Mouse (Mus musculus) neural tube, embryonic 14.5 days (tissue): ENCODE measurements around the gene Fbxw11. TPM values are rescaled to one million over a fixed set of nuclear protein-coding genes. Genes with fewer than 3 reads are reported as not detected.

Experiments used
- ATAC-seq: fragments of 200-750 bp; cut with Nextera tagmentation; 2 replicates; pipeline ENCODE4 v1.8.0; 2017; ENCODE audit warnings: low read depth, mild to moderate bottlenecking, moderate TSS enrichment, moderate library complexity
- H3K27ac ChIP-seq: fragments of 300-500 bp; sonication (generic); 2 replicates; pipeline ENCODE4 v1.5.1; 2014; ENCODE audit warnings: low read depth, mild to moderate bottlenecking, control low read depth, low read length, moderate library complexity, mixed read lengths
- H3K27me3 ChIP-seq: fragments of 300-500 bp; sonication (generic); 2 replicates; pipeline ENCODE4 v1.6.1; 2014; ENCODE audit warnings: low read length; ENCODE audit not compliant: control insufficient read depth, insufficient read depth
- H3K36me3 ChIP-seq: fragments of 300-500 bp; sonication (generic); 2 replicates; pipeline ENCODE4 v1.6.1; 2014; ENCODE audit warnings: low read length, mixed read lengths; ENCODE audit not compliant: control insufficient read depth, insufficient read depth
- H3K4me1 ChIP-seq: fragments of 300-500 bp; sonication (generic); 2 replicates; pipeline ENCODE4 v1.6.1; 2014; ENCODE audit warnings: low read length; ENCODE audit not compliant: control insufficient read depth, insufficient read depth
- H3K4me2 ChIP-seq: fragments of 300-500 bp; sonication (generic); 2 replicates; pipeline ENCODE4 v1.6.1; 2014; ENCODE audit warnings: mild to moderate bottlenecking, low read depth, low read length, control low read depth
- H3K4me3 ChIP-seq: fragments of 300-500 bp; sonication (generic); 2 replicates; pipeline ENCODE4 v1.5.1; 2014; ENCODE audit warnings: low read depth, low read length, control low read depth, mixed read lengths
- H3K9ac ChIP-seq: fragments of 300-500 bp; sonication (generic); replicated peaks from 2 replicates; pipeline ENCODE4 v1.6.1; 2014; ENCODE audit warnings: low read depth, mild to moderate bottlenecking, control low read depth, low read length, mixed read lengths
- H3K9me3 ChIP-seq: fragments of 300-500 bp; sonication (generic); 2 replicates; pipeline ENCODE4 v1.6.1; 2016; ENCODE audit warnings: low read length; ENCODE audit not compliant: control insufficient read depth
- WGBS: fragments of 180-500 bp; shearing (Covaris S2); extraction: QIAGEN DNeasy Blood & Tissue Kit; methylation state at CpG from one replicate; pipeline ENCODE4 v1.1.7; 2014; 5-methylcytosine and 5-hydroxymethylcytosine counted together
- polyA plus RNA-seq: library from polyadenylated mRNA; unstranded; fragments of >200 nt; fragmentation: Nextera tagmentation; extraction: Ambion mirVana; gene quantifications from 2 replicates; pipeline ENCODE4 v1.2.1, GENCODE M21; 2014

The Fbxw11 gene
- polyA plus RNA-seq, 1 experiment from 2014 or later: 109 TPM

DNA sequence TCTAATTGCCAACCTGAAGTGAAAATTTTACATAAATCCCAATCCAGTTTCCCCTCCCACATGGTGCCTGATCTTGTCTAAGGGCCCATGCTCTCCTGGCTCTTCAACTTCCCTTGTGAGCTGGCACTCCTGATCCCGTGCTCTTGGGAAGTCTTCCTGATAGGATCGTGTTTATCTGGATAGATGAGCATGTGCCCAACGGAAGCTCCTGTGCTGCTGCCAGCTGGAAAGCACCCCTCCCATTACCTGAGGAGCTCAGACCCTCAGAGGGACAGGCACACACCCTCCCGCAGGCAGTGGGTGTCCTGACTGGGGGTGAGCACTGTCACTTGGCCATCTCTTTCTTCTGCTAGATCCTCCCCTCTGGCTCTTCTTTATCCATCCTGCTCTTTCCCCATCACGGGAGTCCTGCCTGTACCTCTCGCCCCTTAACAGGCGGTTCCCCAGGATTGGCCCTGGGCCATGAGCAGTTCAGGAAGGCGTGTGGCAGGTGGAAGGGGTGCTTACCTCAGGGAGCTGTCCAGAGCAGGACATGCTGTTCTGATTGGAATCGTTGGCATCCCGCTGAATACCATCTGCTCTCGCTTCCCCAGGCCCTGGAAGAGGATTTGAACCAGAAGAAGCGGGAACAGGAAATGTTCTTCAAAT is 20.6 kb upstream of the Fbxw11 start:
- 0 out of 2 replicates have a peak, but pooled peaks cover 3% of the 10 kb centered on the region for H3K4me1 ChIP-seq
- H3K27me3 ChIP-seq: no peaks in the 10 kb centered on the region
- H3K27ac ChIP-seq: no peak overlapping the region
- no peak overlapping the region for H3K4me2 ChIP-seq
- 82% methylated on average over 12 of the region's 12 CpGs for WGBS
- H3K36me3 ChIP-seq: no peaks in the 10 kb centered on the region
- H3K9ac ChIP-seq: no peak overlapping the region
- no peak for ATAC-seq
- no peak overlapping the region for H3K4me3 ChIP-seq
- H3K9me3 ChIP-seq: no peaks in the 10 kb centered on the region

DNA sequence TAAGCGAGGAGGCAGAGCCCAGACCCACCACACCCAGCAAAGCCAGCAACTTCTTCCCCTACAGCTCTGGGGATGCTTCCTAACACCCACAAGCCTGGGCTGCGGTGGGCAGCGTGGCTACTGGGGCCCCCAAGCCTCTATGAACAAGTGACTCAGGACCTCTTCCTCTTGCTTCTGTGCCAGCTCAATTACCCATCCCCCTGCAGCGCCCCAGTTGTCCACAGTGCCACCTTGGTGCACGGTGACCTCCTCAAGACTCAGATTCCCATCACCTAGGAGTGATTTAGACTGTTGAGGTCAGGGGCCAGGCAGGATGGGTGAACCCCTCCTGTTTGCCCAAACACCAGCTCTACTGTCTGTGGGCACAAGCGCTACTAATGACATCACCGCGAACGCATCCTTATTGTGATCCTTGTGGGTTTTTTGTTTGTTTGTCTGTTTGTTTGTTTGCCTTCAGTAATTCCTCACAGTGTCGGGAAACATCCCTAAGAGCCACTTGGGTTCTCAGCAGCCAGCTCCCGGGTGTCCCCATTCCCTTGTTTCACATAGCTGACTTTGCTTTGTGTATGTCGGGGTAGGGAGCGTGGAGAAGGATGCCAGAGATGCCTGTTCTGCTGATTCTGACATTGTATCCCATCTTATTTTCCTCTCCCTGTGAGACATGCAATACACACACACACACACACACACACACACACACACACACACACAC is 19.9 kb upstream of the Fbxw11 start:
- 80% methylated on average over 13 of the region's 13 CpGs for WGBS
- Histone ChIP-seq H3K27me3 (no peaks in the 10 kb centered on the region), H3K36me3 (no peaks in the 10 kb centered on the region), H3K9me3 (no peaks in the 10 kb centered on the region), H3K4me2 (no peak overlapping the region), H3K4me1 (0 out of 2 replicates have a peak, but pooled peaks cover 3% of the 10 kb centered on the region), H3K27ac (no peak overlapping the region), H3K4me3 (no peak overlapping the region), H3K9ac (no peak overlapping the region)
- no peak for ATAC-seq

DNA sequence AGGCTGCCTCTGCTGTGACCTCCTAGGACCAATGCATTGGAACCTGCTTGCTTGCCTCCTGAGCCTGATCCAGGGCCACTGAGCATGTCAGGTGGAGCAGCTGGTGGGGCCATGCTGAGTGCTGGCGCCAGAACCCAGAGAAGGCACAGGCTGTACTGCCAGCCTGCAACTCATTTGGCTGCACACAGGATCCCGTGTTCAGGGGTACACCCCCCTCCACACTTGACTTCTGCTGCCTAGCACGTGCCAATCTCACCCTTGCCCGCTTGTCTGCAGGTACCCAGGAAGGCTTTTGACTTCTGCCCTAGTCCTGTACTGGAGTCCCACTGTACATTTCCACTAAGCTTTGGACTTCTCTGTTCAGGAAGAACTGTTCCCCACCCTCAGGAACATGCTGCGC is 19.3 kb upstream of the Fbxw11 start:
- Histone ChIP-seq H3K9ac (no peak overlapping the region), H3K27ac (no peak overlapping the region)
- ATAC-seq: no peak

DNA sequence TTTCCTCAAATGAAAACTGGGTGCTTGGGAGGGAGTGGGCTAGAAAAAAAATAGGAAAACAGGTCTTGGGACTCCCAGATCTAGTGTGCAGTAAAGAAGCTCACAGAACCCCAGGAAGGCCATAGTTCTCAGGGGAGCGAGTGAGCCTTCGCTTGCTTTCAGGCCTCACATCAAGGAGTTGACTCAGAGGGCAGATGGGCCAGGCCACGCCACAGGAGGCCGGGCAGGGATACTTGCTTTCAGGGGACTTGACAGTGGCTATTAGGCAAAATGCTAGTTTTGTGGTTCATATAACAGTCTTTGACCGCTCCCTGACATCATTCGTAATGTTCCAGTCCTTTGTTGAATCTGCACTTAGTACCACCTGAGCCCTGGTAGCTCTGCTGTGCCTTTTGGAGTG is 18.6 kb upstream of the Fbxw11 start:
- H3K4me2 ChIP-seq: no peak overlapping the region
- 0 out of 2 replicates have a peak, but pooled peaks cover 3% of the 10 kb centered on the region for H3K4me1 ChIP-seq
- WGBS: 72% methylated on average over 6 of the region's 6 CpGs
- H3K9ac ChIP-seq: no peak overlapping the region
- ATAC-seq: no peak
- H3K36me3 ChIP-seq: no peaks in the 10 kb centered on the region
- H3K4me3 ChIP-seq: no peak overlapping the region
- no peaks in the 10 kb centered on the region for H3K27me3 ChIP-seq
- no peaks in the 10 kb centered on the region for H3K9me3 ChIP-seq
- no peak overlapping the region for H3K27ac ChIP-seq

More for the DNA sequence above, 19.3 kb upstream of the Fbxw11 start:
- H3K4me2 ChIP-seq: no peak overlapping the region
- no peaks in the 10 kb centered on the region for H3K27me3 ChIP-seq
- 0 out of 2 replicates have a peak, but pooled peaks cover 3% of the 10 kb centered on the region for H3K4me1 ChIP-seq
- H3K9me3 ChIP-seq: no peaks in the 10 kb centered on the region
- 79% methylated on average over 5 of the region's 5 CpGs for WGBS
- H3K36me3 ChIP-seq: no peaks in the 10 kb centered on the region
- no peak overlapping the region for H3K4me3 ChIP-seq

DNA sequence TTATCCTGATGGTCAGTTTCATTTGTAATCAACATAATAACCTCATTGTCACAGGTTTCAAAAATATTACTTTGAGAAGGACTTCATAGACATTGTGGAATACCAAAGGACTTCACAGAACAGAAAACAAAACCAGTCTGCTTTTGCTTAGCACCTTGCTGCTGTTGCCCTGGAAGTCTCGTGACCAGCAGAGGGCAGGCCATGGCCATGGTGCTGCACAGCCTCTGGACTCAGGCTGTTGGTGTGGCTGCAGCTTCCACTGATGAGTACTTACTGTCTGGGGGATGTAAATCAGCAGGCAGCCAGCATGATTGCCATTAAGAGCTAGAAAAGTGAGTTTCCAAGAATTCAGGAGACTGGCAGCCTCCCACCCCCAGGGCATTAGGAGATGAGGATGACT is 16.8 kb upstream of the Fbxw11 start:
- Histone ChIP-seq H3K4me2 (no peak overlapping the region), H3K27ac (no peak overlapping the region), H3K36me3 (no peaks in the 10 kb centered on the region), H3K4me3 (no peak overlapping the region), H3K9me3 (no peaks in the 10 kb centered on the region), H3K27me3 (no peaks in the 10 kb centered on the region), H3K9ac (no peak overlapping the region), H3K4me1 (no peaks in the 10 kb centered on the region)
- no peak for ATAC-seq
- 60% methylated on average over 1 of the region's 1 CpGs for WGBS

DNA sequence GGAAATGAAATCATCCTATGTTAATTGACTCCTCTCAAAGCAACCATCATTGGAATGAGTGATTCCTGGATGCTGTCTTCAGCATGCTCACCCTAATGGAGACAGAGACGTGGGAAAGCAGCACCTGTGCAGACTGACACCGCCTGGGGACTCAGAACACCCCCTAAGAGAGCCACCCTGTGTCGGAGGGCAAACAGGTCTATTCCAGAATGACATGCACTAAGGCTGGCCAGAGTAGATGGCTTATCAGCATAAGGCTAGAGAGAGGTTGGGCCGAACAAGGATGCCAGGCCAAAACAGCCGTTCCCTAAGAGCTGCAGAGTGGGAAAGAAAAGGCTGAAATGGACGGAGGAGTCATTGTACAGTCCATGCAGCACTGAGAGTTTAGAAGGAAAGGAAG is 16.4 kb upstream of the Fbxw11 start:
- Histone ChIP-seq H3K9me3 (no peaks in the 10 kb centered on the region), H3K4me2 (no peak overlapping the region), H3K36me3 (no peaks in the 10 kb centered on the region), H3K27ac (no peak overlapping the region), H3K9ac (no peak overlapping the region), H3K4me3 (no peak overlapping the region), H3K27me3 (no peaks in the 10 kb centered on the region), H3K4me1 (no peaks in the 10 kb centered on the region)
- 82% methylated on average over 6 of the region's 6 CpGs for WGBS
- no peak for ATAC-seq

DNA sequence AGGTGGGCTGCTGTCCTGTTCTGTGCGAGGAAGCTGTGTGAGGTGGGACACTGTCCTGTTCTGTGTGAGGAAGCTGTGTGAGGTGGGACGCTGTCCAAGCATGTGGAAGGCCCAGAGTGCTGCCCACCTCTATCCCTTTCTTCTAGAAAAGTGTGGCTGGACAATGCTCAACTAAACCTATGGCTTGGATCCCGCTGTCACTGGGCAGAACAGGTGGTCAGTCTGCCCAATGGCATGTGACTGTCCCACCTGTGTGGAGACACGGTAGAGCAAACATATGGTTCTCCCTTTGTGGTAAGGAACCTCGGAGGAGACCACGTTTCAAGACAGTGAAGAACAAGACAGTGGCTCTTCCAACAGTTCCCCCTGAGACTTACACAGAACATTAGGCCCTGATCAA is 14.6 kb upstream of the Fbxw11 start:
- Histone ChIP-seq H3K4me1 (no peaks in the 10 kb centered on the region), H3K4me2 (no peak overlapping the region), H3K27me3 (no peaks in the 10 kb centered on the region), H3K27ac (no peak overlapping the region), H3K4me3 (no peak overlapping the region), H3K9ac (no peak overlapping the region), H3K9me3 (no peaks in the 10 kb centered on the region), H3K36me3 (no peaks in the 10 kb centered on the region)
- ATAC-seq: no peak
- WGBS: 84% methylated on average over 6 of the region's 6 CpGs

DNA sequence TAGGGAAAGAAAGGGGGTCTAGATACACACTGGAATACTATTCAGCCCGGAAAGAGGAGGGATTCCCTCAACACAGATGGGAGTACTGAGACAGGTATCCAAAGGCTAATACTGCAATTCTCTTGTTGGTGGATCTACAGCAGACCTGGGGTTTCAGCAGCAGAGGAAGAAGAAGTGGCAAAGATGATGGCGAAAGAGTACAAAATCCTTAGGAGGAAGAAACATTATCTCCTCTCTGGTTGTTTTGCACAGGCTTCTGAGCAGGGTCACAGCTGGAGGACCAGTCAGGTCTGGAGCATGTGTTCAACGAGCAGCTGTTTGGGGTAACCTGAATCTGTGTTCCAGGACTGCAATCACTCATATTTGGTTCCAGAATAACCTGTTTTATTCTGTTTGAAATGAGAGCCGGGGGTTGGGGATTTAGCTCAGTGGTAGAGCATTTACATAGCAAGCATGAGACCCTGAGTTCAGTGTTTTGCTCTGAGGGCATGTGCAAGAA is 12.8 kb upstream of the Fbxw11 start:
- Histone ChIP-seq H3K27ac (no peak overlapping the region), H3K27me3 (no peaks in the 10 kb centered on the region), H3K4me3 (no peak overlapping the region), H3K9ac (no peak overlapping the region), H3K4me1 (no peaks in the 10 kb centered on the region), H3K9me3 (no peaks in the 10 kb centered on the region), H3K36me3 (no peaks in the 10 kb centered on the region), H3K4me2 (no peak overlapping the region)
- ATAC-seq: no peak
- 91% methylated on average over 4 of the region's 4 CpGs for WGBS

DNA sequence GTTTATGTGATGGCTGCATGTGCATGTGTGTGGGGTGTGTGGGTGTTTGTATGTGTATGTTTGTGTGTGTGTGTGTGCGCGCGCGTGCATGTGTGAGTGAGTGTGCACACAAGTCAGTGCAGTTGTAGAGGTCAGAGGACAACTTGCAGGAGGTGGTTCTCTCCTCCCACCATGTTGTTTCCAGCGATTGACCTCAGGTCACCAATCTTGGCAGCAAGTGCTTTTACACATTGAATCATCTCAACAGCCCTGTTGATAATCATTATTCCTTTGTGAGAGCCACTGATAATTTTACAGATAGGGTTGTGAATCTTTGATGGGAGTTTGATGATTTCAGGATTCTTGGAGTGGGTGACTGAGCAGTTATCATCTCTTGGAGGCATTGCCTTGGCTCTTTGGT is 9.9 kb upstream of the Fbxw11 start:
- Histone ChIP-seq H3K27ac (no peak overlapping the region), H3K36me3 (no peaks in the 10 kb centered on the region), H3K4me3 (no peak overlapping the region), H3K27me3 (no peaks in the 10 kb centered on the region), H3K9me3 (no peaks in the 10 kb centered on the region), H3K9ac (no peak overlapping the region), H3K4me2 (no peak overlapping the region), H3K4me1 (no peaks in the 10 kb centered on the region)
- no peak for ATAC-seq
- WGBS: 99% methylated on average over 5 of the region's 5 CpGs
